Mouse (Mus musculus) intestine, embryonic 16.5 days (tissue): ENCODE measurements around the gene Hyal3. TPM values are rescaled to one million over a fixed set of nuclear protein-coding genes. Genes with fewer than 3 reads are reported as not detected.
A peak's percentile ranks its signal among the peaks of the same experiment; 100 is the strongest.

ENCODE experiments used
- ATAC-seq: fragments of 200-750 bp; cut with Nextera tagmentation; 2 replicates; pipeline ENCODE4 v1.8.0; 2017; ENCODE audit warnings: moderate TSS enrichment, moderate library complexity
- H3K27ac ChIP-seq: fragments of 300-500 bp; sonication (generic); 2 replicates; pipeline ENCODE4 v1.5.1; 2014; ENCODE audit warnings: mild to moderate bottlenecking, low read length
- H3K27me3 ChIP-seq: fragments of 300-500 bp; sonication (generic); replicated peaks from 2 replicates; pipeline ENCODE4 v1.6.1; 2014; ENCODE audit warnings: low read length, control low read depth, mixed read lengths; ENCODE audit not compliant: control insufficient read depth, insufficient read depth
- H3K36me3 ChIP-seq: fragments of 300-500 bp; sonication (generic); 2 replicates; pipeline ENCODE4 v1.6.1; 2014; ENCODE audit warnings: low read length, control low read depth; ENCODE audit not compliant: control insufficient read depth, insufficient read depth
- H3K4me1 ChIP-seq: fragments of 300-500 bp; sonication (generic); 2 replicates; pipeline ENCODE4 v1.6.1; 2014; ENCODE audit warnings: low read length, control low read depth, mixed read lengths; ENCODE audit not compliant: control insufficient read depth, insufficient read depth
- H3K4me2 ChIP-seq: fragments of 300-500 bp; sonication (generic); 2 replicates; pipeline ENCODE4 v1.6.1; 2014; ENCODE audit warnings: low read depth, low read length, control low read depth
- H3K4me3 ChIP-seq: fragments of 300-500 bp; sonication (generic); 2 replicates; pipeline ENCODE4 v1.5.1; 2014; ENCODE audit warnings: mild to moderate bottlenecking, low read length
- H3K9ac ChIP-seq: fragments of 300-500 bp; sonication (generic); 2 replicates; pipeline ENCODE4 v1.6.1; 2014; ENCODE audit warnings: low read depth, low read length
- H3K9me3 ChIP-seq: fragments of 300-500 bp; sonication (generic); 2 replicates; pipeline ENCODE4 v1.6.1; 2016; ENCODE audit warnings: low read length, control low read depth; ENCODE audit not compliant: control insufficient read depth
- WGBS: fragments of 180-500 bp; shearing (Covaris S2); extraction: QIAGEN DNeasy Blood & Tissue Kit; methylation state at CpG from one replicate; pipeline ENCODE4 v1.1.7; 2014; 5-methylcytosine and 5-hydroxymethylcytosine counted together
- polyA plus RNA-seq: library from polyadenylated mRNA; unstranded; fragments of >200 nt; fragmentation: Nextera tagmentation; extraction: Ambion mirVana; gene quantifications from 2 replicates; pipeline ENCODE4 v1.2.1, GENCODE M21; 2015

Hyal3 gene
- polyA plus RNA-seq, 1 experiment from 2014 or later = 0.68 TPM

GRCm38 (mm10) chr9:107547957-107548356, 32.7 kb upstream of the Hyal3 start:
- Histone ChIP-seq H3K4me1 (peaks cover 32% of the 10 kb centered on the region), H3K9me3 (no peaks in the 10 kb centered on the region), H3K4me2 (no peak overlapping the region), H3K27me3 (no peaks in the 10 kb centered on the region), H3K36me3 (peaks cover 3% of the 10 kb centered on the region; the same call in 1 of the 2 replicates), H3K27ac (no peak overlapping the region), H3K4me3 (no peak overlapping the region), H3K9ac (no peak overlapping the region)
- no peak for ATAC-seq
- 82% methylated on average over 5 of the region's 5 CpGs for WGBS

GRCm38 (mm10) chr9:107548820-107549219, 31.8 kb upstream of the Hyal3 start:
- no peaks in the 10 kb centered on the region for H3K9me3 ChIP-seq
- H3K4me2 ChIP-seq = no peak overlapping the region
- H3K27me3 ChIP-seq = no peaks in the 10 kb centered on the region
- no peak overlapping the region for H3K4me3 ChIP-seq
- no peak for ATAC-seq
- H3K36me3 ChIP-seq = peaks cover 3% of the 10 kb centered on the region; the same call in 1 of the 2 replicates
- H3K4me1 ChIP-seq = peaks cover 38% of the 10 kb centered on the region
- no peak overlapping the region for H3K9ac ChIP-seq
- WGBS = 91% methylated on average over 10 of the region's 10 CpGs
- H3K27ac ChIP-seq = no peak overlapping the region

- no peak overlapping the region for H3K9ac ChIP-seq
- H3K27ac ChIP-seq = no peak overlapping the region
- peaks cover 3% of the 10 kb centered on the region; the same call in 1 of the 2 replicates for H3K36me3 ChIP-seq
- H3K9me3 ChIP-seq = no peaks in the 10 kb centered on the region
- no peak for ATAC-seq
- H3K4me1 ChIP-seq = peaks cover 41% of the 10 kb centered on the region
- H3K4me2 ChIP-seq = no peak overlapping the region
- no peak overlapping the region for H3K4me3 ChIP-seq
- 81% methylated on average over 20 of the region's 20 CpGs for WGBS
- no peaks in the 10 kb centered on the region for H3K27me3 ChIP-seq
These were observed 31.1 kb upstream of the Hyal3 start for GRCm38 (mm10) chr9:107549297-107550074.

- peaks cover 41% of the 10 kb centered on the region for H3K4me1 ChIP-seq
- WGBS = 32% methylated on average over 23 of the region's 23 CpGs
- peak overlapping the region; percentile 75 for H3K9ac ChIP-seq
- H3K4me3 ChIP-seq = peak overlapping the region; percentile 62
- H3K4me2 ChIP-seq = peak overlapping the region; percentile 96
- H3K9me3 ChIP-seq = no peaks in the 10 kb centered on the region
- H3K27me3 ChIP-seq = no peaks in the 10 kb centered on the region
- H3K27ac ChIP-seq = peak overlapping the region; percentile 58
- no peak for ATAC-seq
- no peaks in the 10 kb centered on the region for H3K36me3 ChIP-seq
These were observed 30.0 kb upstream of the Hyal3 start for GRCm38 (mm10) chr9:107550491-107551116.

GRCm38 (mm10) chr9:107551117-107551889, 29.3 kb upstream of the Hyal3 start, which contains the start of gene Rassf1:
TSS of gene Rassf1 (plus strand) at chr9:107551555.
- 1% methylated on average over 63 of the region's 63 CpGs for WGBS
- peaks cover 48% of the 10 kb centered on the region for H3K4me1 ChIP-seq
- H3K4me2 ChIP-seq = peak within 1 kb of the TSS; percentile 96

GRCm38 (mm10) chr9:107551890-107552355, 28.7 kb upstream of the Hyal3 start:
- Histone ChIP-seq H3K27ac (peak overlapping the region; percentile 77), H3K9ac (peak overlapping the region; percentile 75), H3K4me1 (peaks cover 52% of the 10 kb centered on the region), H3K9me3 (no peaks in the 10 kb centered on the region), H3K4me3 (peak overlapping the region; percentile 62), H3K4me2 (peak overlapping the region; percentile 96), H3K36me3 (no peaks in the 10 kb centered on the region), H3K27me3 (no peaks in the 10 kb centered on the region)
- 15% methylated on average over 8 of the region's 8 CpGs for WGBS
- ATAC-seq = no peak

More at GRCm38 (mm10) chr9:107551117-107551889, 29.3 kb upstream of the Hyal3 start, which contains the start of gene Rassf1:
- Histone ChIP-seq H3K9ac (peak within 1 kb of the TSS; percentile 75), H3K9me3 (no peaks in the 10 kb centered on the region), H3K4me3 (peak within 1 kb of the TSS; percentile 62), H3K36me3 (no peaks in the 10 kb centered on the region), H3K27me3 (no peaks in the 10 kb centered on the region), H3K27ac (peak within 1 kb of the TSS; percentile 77)
- peak; percentile 49 for ATAC-seq

- WGBS = 72% methylated on average over 5 of the region's 5 CpGs
- H3K4me3 ChIP-seq = peak overlapping the region; percentile 84; the same call in 1 of the 2 replicates
- H3K4me2 ChIP-seq = peak overlapping the region; percentile 96
- peaks cover 47% of the 10 kb centered on the region for H3K4me1 ChIP-seq
- no peak for ATAC-seq
- H3K27me3 ChIP-seq = no peaks in the 10 kb centered on the region
- peaks cover 8% of the 10 kb centered on the region; the same call in 1 of the 2 replicates for H3K36me3 ChIP-seq
- no peaks in the 10 kb centered on the region for H3K9me3 ChIP-seq
- no peak overlapping the region for H3K27ac ChIP-seq
- H3K9ac ChIP-seq = peak overlapping the region; percentile 94; the same call in 1 of the 2 replicates
These were observed 27.8 kb upstream of the Hyal3 start for GRCm38 (mm10) chr9:107552690-107553393.

- H3K4me2 ChIP-seq = peak overlapping the region; percentile 96
- 4% methylated on average over 37 of the region's 37 CpGs for WGBS
- peaks cover 47% of the 10 kb centered on the region for H3K4me1 ChIP-seq
- no peaks in the 10 kb centered on the region for H3K27me3 ChIP-seq
- H3K4me3 ChIP-seq = peak overlapping the region; percentile 84
- peak overlapping the region; percentile 88 for H3K27ac ChIP-seq
- H3K9me3 ChIP-seq = no peaks in the 10 kb centered on the region
- H3K9ac ChIP-seq = peak overlapping the region; percentile 94
- H3K36me3 ChIP-seq = peaks cover 12% of the 10 kb centered on the region; the same call in 1 of the 2 replicates
- ATAC-seq = peak; percentile 50
These were observed 26.9 kb upstream of the Hyal3 start for GRCm38 (mm10) chr9:107553541-107554318.
